Mouse (Mus musculus) kidney, embryonic 14.5 days (tissue): ENCODE results near the gene Cabcoco1. TPM values are rescaled to one million over a fixed set of nuclear protein-coding genes. Genes with fewer than 3 reads are reported as not detected.
A peak's percentile ranks its signal among the peaks of the same experiment; 100 is the strongest.

Experiments
- ATAC-seq: fragments of 200-750 bp; cut with Nextera tagmentation; 2 replicates; pipeline ENCODE4 v1.8.0; 2017; ENCODE audit warnings: moderate number of reproducible peaks, mild to moderate bottlenecking, moderate TSS enrichment, moderate library complexity; ENCODE audit not compliant: low FRiP score, low TSS enrichment
- H3K27ac ChIP-seq: fragments of 300-500 bp; sonication (generic); 2 replicates; pipeline ENCODE4 v1.5.1; 2014; ENCODE audit warnings: low read depth, mild to moderate bottlenecking, low read length, moderate library complexity, mixed read lengths
- H3K27me3 ChIP-seq: fragments of 300-500 bp; sonication (generic); 2 replicates; pipeline ENCODE4 v1.6.1; 2014; ENCODE audit warnings: mild to moderate bottlenecking, low read length; ENCODE audit not compliant: control insufficient read depth, insufficient read depth
- H3K36me3 ChIP-seq: fragments of 300-500 bp; sonication (generic); 2 replicates; pipeline ENCODE4 v1.6.1; 2014; ENCODE audit warnings: low read length, mixed read lengths; ENCODE audit not compliant: control insufficient read depth, insufficient read depth
- H3K4me1 ChIP-seq: fragments of 300-500 bp; sonication (generic); 2 replicates; pipeline ENCODE4 v1.6.1; 2014; ENCODE audit warnings: low read length, mixed read lengths; ENCODE audit not compliant: control insufficient read depth, insufficient read depth
- H3K4me2 ChIP-seq: fragments of 300-500 bp; sonication (generic); replicated peaks from 2 replicates; pipeline ENCODE4 v1.6.1; 2014; ENCODE audit warnings: low read depth, mild to moderate bottlenecking, low read length
- H3K4me3 ChIP-seq: fragments of 300-500 bp; sonication (generic); 2 replicates; pipeline ENCODE4 v1.5.1; 2014; ENCODE audit warnings: mild to moderate bottlenecking, low read length
- H3K9ac ChIP-seq: fragments of 300-500 bp; sonication (generic); 2 replicates; pipeline ENCODE4 v1.6.1; 2014; ENCODE audit warnings: low read depth, mild to moderate bottlenecking, low read length, moderate library complexity
- H3K9me3 ChIP-seq: fragments of 300-500 bp; sonication (generic); 2 replicates; pipeline ENCODE4 v1.6.1; 2016; ENCODE audit warnings: low read length; ENCODE audit not compliant: control insufficient read depth
- WGBS: fragments of 180-500 bp; shearing (Covaris S2); extraction: QIAGEN DNeasy Blood & Tissue Kit; methylation state at CpG from one replicate; pipeline ENCODE4 v1.1.7; 2014; 5-methylcytosine and 5-hydroxymethylcytosine counted together
- polyA plus RNA-seq: library from polyadenylated mRNA; unstranded; fragments of >200 nt; fragmentation: Nextera tagmentation; extraction: Ambion mirVana; gene quantifications from 2 replicates; pipeline ENCODE4 v1.2.1, GENCODE M21; 2014

The Cabcoco1 gene
- 4.1 and 5.2 TPM in 2 replicates for polyA plus RNA-seq

DNA sequence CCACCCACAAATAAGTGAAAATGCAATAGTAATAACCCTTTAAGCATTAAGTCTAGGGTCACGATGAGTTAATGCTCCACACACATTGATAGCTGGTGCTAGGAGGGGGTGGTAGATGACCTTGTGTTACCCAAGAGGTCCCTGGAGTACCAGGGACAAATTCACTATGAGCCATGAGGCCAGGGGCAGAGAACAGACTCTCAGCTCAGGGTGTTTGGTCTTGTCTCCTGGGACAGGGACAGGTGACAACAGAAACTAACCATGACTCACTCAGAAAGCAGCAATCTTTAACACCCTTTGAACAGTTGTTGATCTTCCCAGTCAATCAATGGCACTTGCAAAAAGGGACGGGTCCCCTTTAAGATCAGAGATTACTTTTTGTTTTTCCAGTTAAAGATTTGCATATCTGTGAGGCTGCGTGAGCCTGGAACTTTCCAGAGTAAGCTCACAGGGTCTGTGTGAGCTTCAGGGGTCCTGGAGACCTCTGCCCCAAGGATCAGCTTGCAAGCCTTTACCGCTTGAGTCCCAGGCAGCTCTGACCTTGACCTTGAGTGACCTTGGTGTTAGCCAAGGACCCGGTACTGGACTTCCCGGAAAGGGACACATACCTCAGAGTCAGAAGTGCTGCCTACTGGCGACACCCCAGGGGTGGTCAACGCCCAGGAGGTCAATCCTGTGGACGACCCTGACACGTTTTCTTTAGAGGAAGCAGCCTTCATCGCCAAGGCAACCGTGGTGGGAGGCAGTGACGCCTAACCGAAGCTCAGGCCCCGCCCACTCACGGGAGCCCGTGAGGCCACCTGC is at the start of gene Cabcoco1:
TSS of gene Cabcoco1 (minus strand) at position 758 of the 804 bp plus-strand sequence.
- Histone ChIP-seq H3K9ac (peak within 1 kb of the TSS; percentile 38; the same call in 1 of the 2 replicates), H3K27ac (peak within 1 kb of the TSS; percentile 68)

DNA sequence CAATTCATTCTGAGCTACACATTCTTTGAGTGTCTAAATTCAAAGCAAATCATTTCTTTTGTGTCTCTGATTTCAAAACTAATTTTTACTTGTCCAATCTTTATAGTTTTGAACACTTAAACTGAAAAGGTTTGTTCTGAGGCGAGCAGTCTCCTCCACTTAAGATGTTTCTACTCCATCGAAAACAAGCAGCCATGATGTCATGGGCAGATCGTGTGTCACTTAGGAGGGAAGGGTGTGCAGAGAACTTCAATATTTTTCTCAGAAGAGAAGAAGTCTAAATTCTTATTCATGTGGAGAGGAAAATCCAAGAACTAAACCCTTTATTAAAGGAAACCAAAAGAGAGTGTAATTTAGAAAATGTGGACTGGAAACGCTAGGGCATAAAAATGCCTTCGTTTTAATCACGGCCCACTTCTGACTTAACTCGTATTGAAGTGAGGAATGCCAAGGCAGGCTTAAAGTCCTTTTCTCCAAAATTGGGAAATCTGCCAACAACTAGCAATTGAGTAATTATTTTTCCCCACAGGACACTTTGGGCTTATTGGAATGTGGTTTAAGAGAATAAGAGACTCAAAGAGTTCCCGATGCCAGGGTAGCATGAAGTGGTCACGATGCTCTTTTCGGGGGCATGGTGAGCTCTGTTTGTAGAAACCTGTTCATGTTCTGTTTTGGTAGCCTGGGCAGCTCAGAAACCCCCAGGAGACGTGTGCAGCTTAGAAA is 48.0 kb upstream of the Cabcoco1 start:
- H3K27ac ChIP-seq, result no peak overlapping the region
- H3K4me2 ChIP-seq, result no peak overlapping the region
- WGBS, result 84% methylated on average over 11 of the region's 11 CpGs
- no peak overlapping the region for H3K9ac ChIP-seq
- no peaks in the 10 kb centered on the region for H3K36me3 ChIP-seq
- H3K4me3 ChIP-seq, result no peak overlapping the region
- H3K4me1 ChIP-seq, result no peaks in the 10 kb centered on the region
- ATAC-seq, result no peak
- no peaks in the 10 kb centered on the region for H3K27me3 ChIP-seq
- H3K9me3 ChIP-seq, result no peaks in the 10 kb centered on the region

More for the DNA sequence above, at the start of gene Cabcoco1:
- H3K4me3 ChIP-seq, result peak within 1 kb of the TSS; percentile 34
- peak within 1 kb of the TSS; percentile 64 for H3K4me2 ChIP-seq
- no peaks in the 10 kb centered on the region for H3K27me3 ChIP-seq
- H3K9me3 ChIP-seq, result no peaks in the 10 kb centered on the region
- WGBS, result 9% methylated on average over 17 of the region's 17 CpGs
- peak; percentile 86 for ATAC-seq
- no peaks in the 10 kb centered on the region for H3K36me3 ChIP-seq
- no peaks in the 10 kb centered on the region; the same call in 1 of the 2 replicates for H3K4me1 ChIP-seq

DNA sequence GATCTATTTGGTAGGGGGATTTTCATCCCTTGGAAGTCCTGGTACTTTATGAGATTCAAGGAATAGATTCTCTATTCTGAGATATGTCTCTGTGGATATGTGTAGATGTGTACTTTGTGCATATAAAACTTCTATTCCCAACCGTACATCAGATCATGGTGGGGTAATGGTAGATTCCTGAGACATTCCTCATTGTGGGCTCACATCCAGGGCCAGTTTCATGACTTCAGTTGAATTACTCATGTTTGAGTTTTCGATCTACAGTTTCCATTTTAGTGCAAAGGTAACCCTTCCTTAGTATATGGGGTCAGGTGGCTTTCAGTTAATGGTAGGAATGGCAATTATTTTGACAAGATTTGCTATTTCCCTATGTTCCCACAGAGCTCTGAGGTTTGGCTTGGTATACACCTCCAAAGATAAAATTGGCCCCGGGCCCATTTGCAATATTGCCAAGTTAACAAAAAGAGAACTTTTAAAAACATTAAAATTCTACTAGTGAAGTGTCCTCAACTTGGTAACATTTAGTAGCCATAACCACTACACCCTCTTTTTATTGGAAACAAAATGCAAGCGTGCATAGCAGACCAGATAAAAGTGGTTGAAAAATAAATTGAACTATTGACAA is 45.8 kb upstream of the Cabcoco1 start:
- WGBS, result 89% methylated on average over 4 of the region's 4 CpGs
- Histone ChIP-seq H3K4me1 (no peaks in the 10 kb centered on the region), H3K4me2 (no peak overlapping the region), H3K9me3 (no peaks in the 10 kb centered on the region), H3K27me3 (no peaks in the 10 kb centered on the region), H3K4me3 (no peak overlapping the region), H3K36me3 (no peaks in the 10 kb centered on the region), H3K9ac (no peak overlapping the region), H3K27ac (no peak overlapping the region)
- no peak for ATAC-seq

DNA sequence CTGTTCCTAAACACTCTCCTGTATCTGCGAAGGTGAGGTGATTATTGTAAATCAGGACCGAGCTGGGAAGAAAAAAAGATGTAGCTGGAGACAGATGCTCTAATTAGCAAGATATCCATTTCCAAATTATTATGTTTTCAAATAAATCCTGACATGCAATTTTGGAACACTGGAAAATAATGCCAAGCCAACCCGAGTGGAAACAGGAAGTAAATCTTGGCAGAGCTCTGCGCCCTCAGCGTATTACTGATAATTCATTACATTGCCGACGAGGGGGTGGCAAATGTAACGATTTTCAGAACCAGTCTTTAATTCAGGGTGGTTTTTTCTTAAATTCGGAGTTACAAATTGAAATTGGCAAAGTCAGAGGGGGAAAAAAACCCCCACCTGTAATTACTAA is 35.6 kb upstream of the Cabcoco1 start:
- Histone ChIP-seq H3K4me1 (no peaks in the 10 kb centered on the region), H3K4me3 (no peak overlapping the region), H3K27me3 (no peaks in the 10 kb centered on the region), H3K9me3 (no peaks in the 10 kb centered on the region), H3K36me3 (no peaks in the 10 kb centered on the region), H3K9ac (no peak overlapping the region), H3K4me2 (no peak overlapping the region; the same call in 1 of the 2 replicates), H3K27ac (no peak overlapping the region)
- ATAC-seq, result no peak
- 56% methylated on average over 9 of the region's 9 CpGs for WGBS

DNA sequence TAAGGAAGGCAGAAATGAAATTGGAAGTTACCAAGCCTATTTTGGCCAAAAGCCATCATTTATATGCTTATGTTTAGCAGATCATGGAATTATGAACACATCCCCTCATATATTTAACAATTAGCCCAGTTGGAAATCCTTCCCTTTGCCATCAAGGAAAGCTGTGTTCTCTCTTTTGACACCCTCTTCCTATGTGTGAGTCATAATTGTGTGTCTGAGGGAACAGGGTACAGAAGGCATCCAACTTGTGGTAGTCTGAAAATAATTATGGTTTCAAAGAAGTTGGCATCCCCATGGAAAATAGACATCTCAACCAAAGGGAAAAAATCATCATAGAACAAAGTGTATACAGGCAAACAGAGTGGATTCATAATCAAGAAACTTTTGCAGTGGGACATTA is 26.5 kb upstream of the Cabcoco1 start:
- Histone ChIP-seq H3K4me3 (no peak overlapping the region), H3K4me1 (no peaks in the 10 kb centered on the region), H3K36me3 (no peaks in the 10 kb centered on the region), H3K4me2 (no peak overlapping the region), H3K9me3 (no peaks in the 10 kb centered on the region), H3K9ac (no peak overlapping the region), H3K27ac (no peak overlapping the region), H3K27me3 (no peaks in the 10 kb centered on the region)
- ATAC-seq, result no peak

DNA sequence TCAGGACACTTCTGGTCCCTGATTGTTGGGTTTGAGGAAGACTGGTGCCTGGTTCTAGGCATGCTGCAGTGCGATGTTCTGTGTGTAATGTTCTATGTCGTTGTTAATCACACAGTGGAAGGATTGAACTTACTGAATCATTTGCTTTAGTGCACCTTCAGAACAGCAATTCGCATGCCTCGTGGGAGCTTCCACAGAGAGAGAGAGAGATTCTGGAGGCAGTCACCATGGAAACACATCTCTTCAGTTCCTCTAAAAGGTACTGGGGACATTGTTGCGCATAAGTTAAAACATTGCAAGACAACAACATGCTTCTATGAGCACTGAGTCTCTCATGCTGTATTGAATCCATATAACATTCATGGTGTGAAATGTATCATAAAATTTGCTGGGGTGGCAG is 20.6 kb upstream of the Cabcoco1 start:
- H3K4me2 ChIP-seq, result no peak overlapping the region
- H3K9ac ChIP-seq, result no peak overlapping the region
- H3K36me3 ChIP-seq, result no peaks in the 10 kb centered on the region
- H3K9me3 ChIP-seq, result no peaks in the 10 kb centered on the region
- no peaks in the 10 kb centered on the region for H3K27me3 ChIP-seq
- no peak for ATAC-seq
- no peak overlapping the region for H3K27ac ChIP-seq
- no peak overlapping the region for H3K4me3 ChIP-seq
- 90% methylated on average over 5 of the region's 5 CpGs for WGBS
- H3K4me1 ChIP-seq, result no peaks in the 10 kb centered on the region

DNA sequence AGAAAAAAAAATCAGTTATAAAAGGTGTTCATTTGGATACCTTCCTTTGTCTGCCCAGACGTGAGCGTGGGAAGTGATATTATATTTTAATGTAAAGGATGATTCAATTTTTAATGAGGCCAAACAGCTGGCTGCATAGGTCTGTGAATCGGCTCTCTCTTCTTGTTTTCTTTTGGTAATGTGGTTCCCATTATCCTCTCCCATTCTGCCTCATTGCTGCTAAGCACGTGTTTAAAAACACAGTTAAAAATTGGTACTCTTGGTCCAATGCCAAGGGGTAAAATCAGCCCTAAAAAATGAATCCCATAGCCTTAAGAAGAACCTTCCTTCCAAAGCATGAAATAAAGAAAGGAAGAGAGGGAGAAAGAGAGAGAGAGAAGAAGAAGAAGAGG is 17.1 kb upstream of the Cabcoco1 start:
- Histone ChIP-seq H3K9me3 (no peaks in the 10 kb centered on the region), H3K4me2 (no peak overlapping the region), H3K4me3 (no peak overlapping the region), H3K27me3 (no peaks in the 10 kb centered on the region), H3K9ac (no peak overlapping the region), H3K36me3 (no peaks in the 10 kb centered on the region), H3K27ac (no peak overlapping the region), H3K4me1 (0 out of 2 replicates have a peak, but pooled peaks cover 4% of the 10 kb centered on the region)
- no peak for ATAC-seq
- 46% methylated on average over 4 of the region's 4 CpGs for WGBS

DNA sequence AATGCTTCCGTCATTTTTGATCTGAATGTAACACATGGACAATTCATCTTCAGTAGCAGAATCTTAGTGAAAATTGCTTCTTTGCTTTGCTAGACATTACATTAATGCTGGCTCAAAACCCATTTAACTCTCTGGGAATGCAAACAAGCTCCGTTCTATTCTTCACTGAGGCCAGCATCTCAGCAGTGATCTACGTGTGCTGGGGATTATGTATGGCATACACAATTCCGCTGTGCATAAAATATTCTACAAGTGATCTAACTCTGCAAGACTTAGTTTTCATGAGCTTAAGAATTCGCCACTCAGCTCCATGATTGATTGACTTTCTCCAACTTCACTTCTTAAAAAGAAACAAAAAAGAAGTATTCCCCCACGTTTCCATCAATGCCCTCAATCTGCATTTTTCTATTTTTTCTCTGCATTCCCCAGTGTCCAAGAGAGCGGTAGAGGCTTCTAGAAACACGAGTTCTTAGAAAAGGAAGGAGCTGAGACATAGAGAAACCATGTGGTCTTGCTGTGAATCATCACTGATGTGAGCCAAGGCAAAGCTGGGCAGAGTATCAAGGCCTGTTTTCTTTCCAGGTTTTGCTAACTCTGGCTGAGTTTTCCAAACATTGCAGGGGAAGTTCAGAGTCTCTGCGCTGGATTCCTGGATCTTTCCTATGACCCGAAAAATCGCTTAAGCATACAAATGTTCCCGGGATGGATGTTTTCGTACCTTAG is 16.6 kb upstream of the Cabcoco1 start:
- 63% methylated on average over 13 of the region's 13 CpGs for WGBS
- no peak for ATAC-seq
- 0 out of 2 replicates have a peak, but pooled peaks cover 4% of the 10 kb centered on the region for H3K4me1 ChIP-seq
- H3K27me3 ChIP-seq, result no peaks in the 10 kb centered on the region
- H3K4me2 ChIP-seq, result no peak overlapping the region
- H3K4me3 ChIP-seq, result no peak overlapping the region
- no peak overlapping the region for H3K9ac ChIP-seq
- H3K27ac ChIP-seq, result peak overlapping the region; percentile 24; the same call in 1 of the 2 replicates
- no peaks in the 10 kb centered on the region for H3K36me3 ChIP-seq
- no peaks in the 10 kb centered on the region for H3K9me3 ChIP-seq
